Mouse (Mus musculus) limb, embryonic 12.5 days (tissue): ENCODE results near the gene Nfkbia. TPM values are rescaled to one million over a fixed set of nuclear protein-coding genes. Genes with fewer than 3 reads are reported as not detected.

ENCODE experiments used
- ATAC-seq: fragments of 200-750 bp; cut with Nextera tagmentation; 2 replicates; pipeline ENCODE4 v1.8.0; 2017; ENCODE audit warnings: low read depth, moderate TSS enrichment; ENCODE audit not compliant: insufficient number of reproducible peaks, insufficient read depth, low FRiP score, low TSS enrichment
- H3K27ac ChIP-seq: fragments of 300-500 bp; sonication (generic); 2 replicates; pipeline ENCODE4 v1.5.1; 2016; ENCODE audit warnings: mild to moderate bottlenecking, moderate library complexity
- H3K27me3 ChIP-seq: fragments of 300-500 bp; sonication (generic); 2 replicates; pipeline ENCODE4 v1.6.1; 2016; ENCODE audit warnings: mild to moderate bottlenecking, moderate library complexity
- H3K36me3 ChIP-seq: fragments of 300-500 bp; sonication (generic); 2 replicates; pipeline ENCODE4 v1.6.1; 2016; ENCODE audit warnings: mild to moderate bottlenecking, moderate library complexity
- H3K4me1 ChIP-seq: fragments of 300-500 bp; sonication (generic); replicated peaks from 2 replicates; pipeline ENCODE4 v1.6.1; 2016
- H3K4me2 ChIP-seq: fragments of 300-500 bp; sonication (generic); 2 replicates; pipeline ENCODE4 v1.6.1; 2016; ENCODE audit warnings: mild to moderate bottlenecking, moderate library complexity
- H3K4me3 ChIP-seq: fragments of 300-500 bp; sonication (generic); replicated peaks from 2 replicates; pipeline ENCODE4 v1.5.1; 2016; ENCODE audit warnings: mild to moderate bottlenecking
- H3K9ac ChIP-seq: fragments of 300-500 bp; sonication (generic); replicated peaks from 2 replicates; pipeline ENCODE4 v1.6.1; 2016; ENCODE audit warnings: mild to moderate bottlenecking, moderate library complexity
- H3K9me3 ChIP-seq: fragments of 300-500 bp; sonication (generic); 2 replicates; pipeline ENCODE4 v1.6.1; 2016; ENCODE audit warnings: mild to moderate bottlenecking, moderate library complexity
- WGBS: fragments of 180-500 bp; shearing (Covaris S2); methylation state at CpG from one replicate; pipeline ENCODE4 v1.1.7; 2016; 5-methylcytosine and 5-hydroxymethylcytosine counted together
- polyA plus RNA-seq: library from polyadenylated mRNA; unstranded; fragments of >200 nt; fragmentation: Nextera tagmentation; extraction: Ambion mirVana; gene quantifications from 2 replicates; pipeline ENCODE4 v1.2.1, GENCODE M21; 2016

The Nfkbia gene
- polyA plus RNA-seq, 1 experiment from 2014 or later, result 85.7 TPM

DNA sequence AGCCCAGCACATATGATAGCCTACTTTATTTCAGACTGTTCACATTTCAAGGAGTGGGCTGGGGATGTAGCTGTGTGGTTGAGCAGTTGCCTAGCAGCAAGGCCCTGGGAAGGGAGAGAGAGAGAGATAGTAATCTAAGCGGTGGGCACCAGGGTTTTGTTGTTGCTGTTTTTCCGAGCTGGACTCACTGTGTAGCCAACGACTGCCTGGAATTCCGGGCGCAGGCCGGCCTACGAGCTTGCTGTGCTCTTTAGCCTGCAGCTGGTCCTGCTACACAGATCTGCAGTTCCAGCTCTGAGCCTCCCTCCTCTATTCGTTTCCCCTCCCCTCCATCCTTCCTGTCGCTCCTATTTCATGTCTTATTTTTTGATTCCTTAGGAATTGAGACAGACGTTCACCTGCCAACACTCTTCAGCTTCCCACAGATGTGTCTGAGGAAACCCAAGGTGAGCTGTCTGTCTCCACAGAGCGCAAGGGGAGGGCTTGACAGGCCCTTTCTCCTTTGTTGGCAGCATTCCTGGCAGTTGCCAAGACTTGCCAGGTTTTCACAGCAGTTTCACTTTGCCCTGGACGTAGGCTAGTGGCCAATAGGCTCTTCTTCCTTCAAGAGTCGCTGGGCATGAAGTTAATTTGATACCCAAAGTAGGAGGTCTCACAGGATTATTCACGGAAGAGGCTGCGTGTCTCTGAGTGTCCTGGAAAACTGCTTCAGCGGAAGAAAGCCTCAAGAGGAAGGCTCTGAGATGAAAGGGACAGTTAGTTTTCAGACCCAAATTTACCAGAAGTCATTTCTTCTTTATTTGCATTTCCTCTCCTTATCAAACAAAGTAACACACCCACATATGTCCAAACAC, 28.2 kb downstream of the Nfkbia start:
- Histone ChIP-seq H3K4me3 (no peak overlapping the region), H3K4me1 (peaks cover 45% of the 10 kb centered on the region), H3K27ac (peak overlapping the region; percentile 75), H3K27me3 (peaks cover 3% of the 10 kb centered on the region; the same call in 1 of the 2 replicates), H3K9ac (no peak overlapping the region; the same call in 1 of the 2 replicates), H3K9me3 (no peaks in the 10 kb centered on the region), H3K36me3 (no peaks in the 10 kb centered on the region), H3K4me2 (no peak overlapping the region)
- WGBS, result 35% methylated on average over 16 of the region's 16 CpGs
- ATAC-seq, result peak; percentile 55; the same call in 1 of the 2 replicates

DNA sequence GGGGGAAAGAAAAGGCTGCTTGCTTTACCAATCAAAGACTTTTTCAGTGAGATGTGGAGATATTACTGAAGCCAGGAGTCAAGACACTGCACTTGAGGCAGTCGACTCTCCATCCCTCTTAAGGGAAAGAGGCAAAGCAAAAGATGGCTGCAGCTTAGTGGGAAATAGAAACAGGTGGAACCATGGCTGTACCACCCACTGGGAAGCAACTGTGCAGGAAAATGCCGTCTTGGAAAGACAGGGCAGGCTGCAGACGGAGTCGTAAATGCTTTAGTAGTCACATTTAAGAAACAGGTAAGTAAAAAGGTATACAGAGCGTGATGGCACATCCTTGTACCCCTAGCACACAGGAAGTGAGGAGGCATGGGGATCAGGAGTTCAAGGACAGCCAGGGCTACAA, 29.4 kb downstream of the Nfkbia start:
- WGBS, result 51% methylated on average over 5 of the region's 5 CpGs
- no peak for ATAC-seq
- Histone ChIP-seq H3K27me3 (peaks cover 3% of the 10 kb centered on the region; the same call in 1 of the 2 replicates), H3K27ac (peak overlapping the region; percentile 3), H3K9ac (no peak overlapping the region), H3K36me3 (no peaks in the 10 kb centered on the region), H3K4me2 (no peak overlapping the region), H3K4me1 (peaks cover 45% of the 10 kb centered on the region), H3K9me3 (no peaks in the 10 kb centered on the region), H3K4me3 (no peak overlapping the region)

DNA sequence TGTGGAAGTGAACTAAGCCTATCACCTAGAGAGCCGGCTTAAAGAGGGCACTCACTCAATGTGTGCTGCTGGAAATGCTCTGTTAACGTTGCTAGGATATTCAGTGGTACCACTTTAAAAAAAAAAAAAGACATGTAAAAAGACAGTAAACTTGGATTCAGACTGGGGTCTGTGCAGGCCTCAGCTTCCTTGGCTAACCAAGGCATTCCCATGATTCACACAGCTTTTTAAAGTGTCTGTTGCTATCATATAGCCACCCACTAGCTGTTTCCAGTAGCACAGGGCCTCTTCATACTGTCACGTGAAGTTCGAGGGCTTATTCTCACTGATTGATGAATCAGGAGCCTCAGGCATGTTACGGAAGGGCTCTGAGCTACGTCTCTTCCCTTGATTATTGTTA, 30.0 kb downstream of the Nfkbia start:
- 77% methylated on average over 6 of the region's 6 CpGs for WGBS
- peaks cover 3% of the 10 kb centered on the region; the same call in 1 of the 2 replicates for H3K27me3 ChIP-seq
- H3K4me1 ChIP-seq, result peaks cover 45% of the 10 kb centered on the region
- peak overlapping the region; percentile 32; the same call in 1 of the 2 replicates for H3K27ac ChIP-seq
- H3K9me3 ChIP-seq, result no peaks in the 10 kb centered on the region
- H3K36me3 ChIP-seq, result no peaks in the 10 kb centered on the region
- no peak overlapping the region for H3K9ac ChIP-seq
- ATAC-seq, result no peak
- no peak overlapping the region for H3K4me2 ChIP-seq
- no peak overlapping the region for H3K4me3 ChIP-seq

DNA sequence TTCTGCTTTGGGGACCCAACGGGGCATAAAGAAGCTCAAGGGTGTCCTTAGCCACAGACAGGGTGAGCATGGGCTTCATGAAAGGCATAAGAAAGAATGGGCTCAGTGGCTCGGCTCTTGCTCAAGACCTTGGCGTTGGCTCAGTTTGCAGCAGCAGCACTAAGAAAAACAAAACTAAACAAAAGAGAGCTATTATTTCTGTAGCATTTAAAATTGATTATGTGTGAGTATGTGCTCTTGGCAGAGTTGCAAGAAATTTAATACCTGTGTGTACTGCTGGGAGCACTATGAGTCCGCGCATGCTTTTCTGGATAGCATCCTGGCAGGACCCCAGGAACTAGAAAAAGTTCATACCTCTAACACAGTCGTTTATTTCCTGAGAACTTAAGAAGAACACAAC, 30.7 kb downstream of the Nfkbia start:
- Histone ChIP-seq H3K36me3 (no peaks in the 10 kb centered on the region), H3K4me1 (peaks cover 45% of the 10 kb centered on the region), H3K4me2 (no peak overlapping the region), H3K27me3 (no peaks in the 10 kb centered on the region), H3K9ac (no peak overlapping the region), H3K27ac (peak overlapping the region; percentile 85), H3K4me3 (no peak overlapping the region), H3K9me3 (no peaks in the 10 kb centered on the region)
- ATAC-seq, result peak; percentile 43; the same call in 1 of the 2 replicates
- 51% methylated on average over 6 of the region's 6 CpGs for WGBS

DNA sequence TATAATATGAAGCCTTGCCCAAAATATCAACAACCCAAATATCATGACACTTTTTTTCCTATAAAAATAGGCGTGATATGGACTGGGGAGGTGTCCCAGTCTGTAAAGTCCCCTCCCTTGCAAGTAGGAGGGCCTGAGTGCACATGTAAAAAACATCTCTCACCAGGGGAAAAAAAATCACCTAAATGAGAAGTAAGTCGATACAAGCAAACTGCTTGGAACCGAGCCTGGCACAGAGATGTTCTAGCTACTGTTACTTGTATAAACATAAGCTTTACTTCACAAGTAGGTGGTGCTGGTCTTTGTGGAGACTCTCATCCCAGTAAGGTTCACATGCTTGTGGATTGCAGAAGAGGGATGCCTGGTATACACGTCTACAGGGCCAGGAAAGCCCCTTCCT, 31.5 kb downstream of the Nfkbia start:
- H3K4me2 ChIP-seq, result no peak overlapping the region
- peak overlapping the region; percentile 85 for H3K27ac ChIP-seq

DNA sequence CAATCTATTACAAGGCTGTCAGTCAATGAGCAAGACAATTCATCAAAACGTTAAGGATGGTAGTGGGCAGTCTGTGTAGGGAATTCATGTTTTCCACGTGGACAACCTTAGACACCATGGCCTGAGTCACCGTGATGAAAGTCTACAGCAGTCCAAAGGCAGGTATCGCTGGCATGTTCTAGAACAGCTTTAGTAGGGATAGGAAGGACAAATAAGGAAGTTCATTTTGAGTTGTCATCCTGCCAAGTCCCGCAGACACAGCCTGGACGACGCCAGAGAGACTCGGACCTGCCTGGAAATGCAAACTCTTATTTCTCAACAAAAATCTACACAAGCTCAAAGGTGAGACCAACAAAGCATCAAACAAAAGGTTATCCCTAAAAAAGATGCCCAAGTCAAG, 32.7 kb downstream of the Nfkbia start:
- no peak for ATAC-seq
- peaks cover 39% of the 10 kb centered on the region for H3K4me1 ChIP-seq
- no peak overlapping the region for H3K27ac ChIP-seq
- no peak overlapping the region for H3K4me2 ChIP-seq
- no peaks in the 10 kb centered on the region for H3K36me3 ChIP-seq
- no peaks in the 10 kb centered on the region for H3K9me3 ChIP-seq
- no peak overlapping the region for H3K4me3 ChIP-seq
- H3K27me3 ChIP-seq, result no peaks in the 10 kb centered on the region
- 86% methylated on average over 8 of the region's 8 CpGs for WGBS
- no peak overlapping the region for H3K9ac ChIP-seq

More for the DNA sequence above, 31.5 kb downstream of the Nfkbia start:
- WGBS, result 59% methylated on average over 4 of the region's 4 CpGs
- no peak for ATAC-seq
- H3K4me1 ChIP-seq, result peaks cover 49% of the 10 kb centered on the region
- no peaks in the 10 kb centered on the region for H3K9me3 ChIP-seq
- H3K36me3 ChIP-seq, result no peaks in the 10 kb centered on the region
- H3K27me3 ChIP-seq, result no peaks in the 10 kb centered on the region
- H3K9ac ChIP-seq, result no peak overlapping the region
- no peak overlapping the region for H3K4me3 ChIP-seq

DNA sequence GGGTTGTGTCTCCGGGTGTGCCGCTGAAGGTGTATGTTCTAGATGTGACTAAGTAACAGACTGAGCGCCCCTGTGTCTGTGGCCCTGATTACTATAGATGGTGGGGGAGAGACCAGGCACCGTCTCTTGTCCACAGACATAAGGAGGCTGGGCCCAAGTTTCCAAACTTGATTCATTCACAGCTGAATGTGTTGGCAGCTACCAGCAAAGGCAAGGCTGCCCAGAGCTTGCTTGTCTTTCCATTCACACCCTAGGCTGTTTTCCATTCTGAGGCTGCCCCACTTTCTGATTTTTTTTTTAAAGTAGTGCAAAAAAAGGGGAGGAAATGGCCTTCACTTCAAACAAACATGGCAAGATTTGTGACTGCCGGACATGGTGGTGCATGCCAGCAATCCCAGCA, 35.6 kb downstream of the Nfkbia start:
- Histone ChIP-seq H3K36me3 (no peaks in the 10 kb centered on the region), H3K27me3 (no peaks in the 10 kb centered on the region), H3K27ac (no peak overlapping the region), H3K9me3 (no peaks in the 10 kb centered on the region), H3K9ac (no peak overlapping the region), H3K4me2 (no peak overlapping the region), H3K4me1 (peaks cover 32% of the 10 kb centered on the region), H3K4me3 (no peak overlapping the region)
- ATAC-seq, result no peak
- WGBS, result 87% methylated on average over 5 of the region's 5 CpGs

DNA sequence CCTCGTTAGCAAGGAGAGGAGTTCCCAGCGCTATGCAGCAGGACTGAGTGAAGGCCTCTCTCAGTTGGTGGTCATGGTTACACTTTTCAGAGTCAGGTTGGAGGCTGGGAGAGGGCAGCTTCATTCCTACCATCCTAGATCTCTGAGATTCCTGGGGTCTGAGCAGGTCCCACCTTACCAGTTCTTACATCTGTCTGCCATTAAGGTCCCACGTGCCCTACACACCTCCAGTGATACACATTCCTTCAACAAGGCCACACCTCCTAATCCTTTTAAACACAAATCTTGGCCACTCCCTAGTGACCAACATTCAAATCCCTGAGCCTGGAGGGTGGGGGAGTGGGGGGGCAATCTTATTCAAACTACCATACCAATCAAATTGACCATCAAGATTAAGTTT, 36.3 kb downstream of the Nfkbia start:
- H3K4me1 ChIP-seq, result peaks cover 24% of the 10 kb centered on the region
- no peaks in the 10 kb centered on the region for H3K36me3 ChIP-seq
- no peak for ATAC-seq
- WGBS, result 49% methylated on average over 3 of the region's 3 CpGs
- no peak overlapping the region for H3K4me2 ChIP-seq
- no peak overlapping the region for H3K4me3 ChIP-seq
- no peaks in the 10 kb centered on the region for H3K9me3 ChIP-seq
- no peak overlapping the region for H3K27ac ChIP-seq
- no peak overlapping the region for H3K9ac ChIP-seq
- H3K27me3 ChIP-seq, result no peaks in the 10 kb centered on the region

DNA sequence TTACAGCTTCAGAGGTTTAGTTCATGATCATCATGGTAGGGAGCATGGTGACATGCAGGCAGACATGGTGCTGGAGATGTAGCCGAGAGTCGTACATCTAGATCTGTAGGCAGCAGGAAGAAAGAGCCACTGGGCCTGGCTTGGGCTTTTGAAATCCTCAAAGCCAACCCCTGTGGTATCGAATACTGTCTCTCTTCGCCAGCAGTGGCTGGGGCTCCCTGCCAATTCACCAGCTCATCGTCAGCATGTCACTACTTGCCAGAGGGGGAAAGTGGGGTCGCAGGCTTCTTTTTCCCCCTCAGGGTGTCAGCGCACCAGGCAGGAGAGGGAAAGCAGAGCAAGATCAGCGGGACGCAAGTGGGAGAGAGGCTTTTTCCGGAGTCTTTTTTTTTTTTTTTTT, 37.2 kb downstream of the Nfkbia start:
- Histone ChIP-seq H3K9me3 (no peaks in the 10 kb centered on the region), H3K27ac (no peak overlapping the region), H3K27me3 (no peaks in the 10 kb centered on the region), H3K9ac (no peak overlapping the region), H3K36me3 (no peaks in the 10 kb centered on the region), H3K4me3 (no peak overlapping the region), H3K4me1 (peaks cover 24% of the 10 kb centered on the region; the same call in 1 of the 2 replicates), H3K4me2 (no peak overlapping the region)
- WGBS, result 82% methylated on average over 10 of the region's 10 CpGs
- ATAC-seq, result no peak

DNA sequence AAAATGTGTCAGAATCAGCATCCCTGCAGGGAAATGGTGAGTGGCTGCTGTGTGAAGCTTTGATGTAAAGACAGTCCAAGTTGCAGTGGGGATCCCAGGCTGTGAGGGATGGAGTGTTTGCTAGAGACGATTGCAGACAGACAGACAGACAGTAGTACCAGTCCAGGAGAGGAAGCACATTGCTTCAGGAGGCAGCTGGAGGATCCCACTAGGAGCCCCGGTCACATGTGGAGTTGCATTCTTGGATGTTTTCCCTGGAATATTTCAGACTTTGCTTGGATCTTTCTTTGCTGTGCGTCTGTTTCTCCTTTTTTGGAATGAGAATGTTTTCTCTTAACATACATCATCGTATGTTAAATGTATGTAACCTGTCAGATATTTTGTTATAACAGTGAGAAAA, 38.5 kb downstream of the Nfkbia start:
- Histone ChIP-seq H3K27ac (no peak overlapping the region), H3K36me3 (no peaks in the 10 kb centered on the region), H3K9ac (no peak overlapping the region), H3K4me1 (peaks cover 27% of the 10 kb centered on the region; the same call in 1 of the 2 replicates), H3K4me3 (no peak overlapping the region), H3K9me3 (no peaks in the 10 kb centered on the region), H3K27me3 (no peaks in the 10 kb centered on the region), H3K4me2 (no peak overlapping the region)
- 78% methylated on average over 4 of the region's 4 CpGs for WGBS
- ATAC-seq, result no peak

DNA sequence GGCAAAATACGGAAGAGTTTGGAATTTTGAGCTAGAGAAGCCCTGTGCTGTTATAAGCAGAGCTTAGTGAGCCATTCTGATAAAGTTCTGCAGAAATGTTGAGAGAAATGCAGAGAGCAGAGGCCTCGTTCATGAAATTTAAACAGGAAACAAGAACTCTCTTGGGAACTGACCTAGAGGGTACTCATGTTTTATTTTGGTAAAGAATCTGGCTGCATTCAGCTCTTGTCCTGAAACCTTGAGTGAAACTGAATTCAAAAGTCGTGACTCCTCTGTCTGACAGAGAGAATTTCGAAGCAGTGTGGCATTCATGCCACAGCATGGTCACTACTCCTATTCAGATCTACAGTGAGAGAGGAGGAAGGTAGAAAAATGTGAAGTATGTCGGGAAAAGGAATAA, 39.6 kb downstream of the Nfkbia start:
- Histone ChIP-seq H3K9me3 (no peaks in the 10 kb centered on the region), H3K27ac (peak overlapping the region; percentile 62), H3K36me3 (no peaks in the 10 kb centered on the region), H3K27me3 (no peaks in the 10 kb centered on the region), H3K4me3 (no peak overlapping the region), H3K4me2 (no peak overlapping the region), H3K9ac (no peak overlapping the region), H3K4me1 (peaks cover 27% of the 10 kb centered on the region; the same call in 1 of the 2 replicates)
- 57% methylated on average over 5 of the region's 5 CpGs for WGBS
- ATAC-seq, result no peak
